Mouse (Mus musculus): Measurements from ENCODE around the gene Syt2.

DNA sequence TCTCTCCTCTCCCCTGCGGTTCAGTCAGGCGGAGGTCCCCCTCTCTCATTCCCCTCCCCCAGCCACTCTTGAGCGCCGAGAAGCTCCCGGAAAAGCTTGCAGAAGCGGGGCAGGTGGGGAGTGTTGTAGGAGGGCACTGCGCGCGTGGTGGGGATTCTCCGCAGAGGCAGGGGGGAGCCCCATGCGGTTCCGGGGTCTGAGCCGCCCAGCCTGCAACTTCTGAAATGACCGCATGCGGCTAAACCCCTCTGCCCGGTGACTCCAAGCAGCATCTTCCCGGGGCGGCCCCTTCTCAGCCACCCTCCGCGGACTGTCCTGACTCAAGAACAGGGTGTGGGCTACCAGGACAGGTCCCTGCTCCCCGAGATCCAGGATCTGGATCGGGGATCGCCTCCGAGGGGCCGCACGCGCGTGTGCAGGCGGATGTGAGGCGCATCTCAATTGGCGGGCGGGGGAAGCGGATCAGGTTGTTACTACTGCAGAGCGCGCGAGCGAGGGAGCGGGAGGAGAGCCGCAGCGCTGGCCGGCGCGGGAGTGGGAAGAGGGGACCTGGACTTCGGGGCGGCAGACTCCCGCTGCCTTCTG lies 62.4 kb downstream of the Syt2 start:
- TF ChIP-seq GATA1 (IDR thresholded peaks at IDR 0.05; ENCODE audit: low read length) = no peak
- no peak for TF ChIP-seq TAL1 (IDR thresholded peaks at IDR 0.05; ENCODE audit: low read length)

Measured in erythroblast, embryonic 14.5 days (primary cell).